Mouse (Mus musculus) kidney, embryonic 16.5 days (tissue): Measurements from ENCODE around the gene Cnot6l. TPM values are rescaled to one million over a fixed set of nuclear protein-coding genes. Genes with fewer than 3 reads are reported as not detected.

Experiments
- ATAC-seq: fragments of 200-750 bp; cut with Nextera tagmentation; 2 replicates; pipeline ENCODE4 v1.8.0; 2017; ENCODE audit warnings: moderate TSS enrichment; ENCODE audit not compliant: low FRiP score, low TSS enrichment
- H3K27ac ChIP-seq: fragments of 300-500 bp; sonication (generic); 2 replicates; pipeline ENCODE4 v1.5.1; 2014; ENCODE audit warnings: low read length
- H3K27me3 ChIP-seq: fragments of 300-500 bp; sonication (generic); 2 replicates; pipeline ENCODE4 v1.6.1; 2014; ENCODE audit warnings: low read length, control low read depth, mixed read lengths; ENCODE audit not compliant: insufficient read depth
- H3K36me3 ChIP-seq: fragments of 300-500 bp; sonication (generic); 2 replicates; pipeline ENCODE4 v1.6.1; 2014; ENCODE audit warnings: low read length, control low read depth, mixed read lengths; ENCODE audit not compliant: insufficient read depth
- H3K4me1 ChIP-seq: fragments of 300-500 bp; sonication (generic); 2 replicates; pipeline ENCODE4 v1.6.1; 2014; ENCODE audit warnings: low read length, control low read depth, mixed read lengths; ENCODE audit not compliant: insufficient read depth
- H3K4me2 ChIP-seq: fragments of 300-500 bp; sonication (generic); replicated peaks from 2 replicates; pipeline ENCODE4 v1.6.1; 2014; ENCODE audit warnings: low read depth, low read length
- H3K4me3 ChIP-seq: fragments of 300-500 bp; sonication (generic); 2 replicates; pipeline ENCODE4 v1.5.1; 2014; ENCODE audit warnings: mild to moderate bottlenecking, low read length
- H3K9ac ChIP-seq: fragments of 300-500 bp; sonication (generic); replicated peaks from 2 replicates; pipeline ENCODE4 v1.6.1; 2014; ENCODE audit warnings: low read length
- H3K9me3 ChIP-seq: fragments of 300-500 bp; sonication (generic); 2 replicates; pipeline ENCODE4 v1.6.1; 2016; ENCODE audit warnings: low read length, control low read depth
- WGBS: fragments of 180-500 bp; shearing (Covaris S2); extraction: QIAGEN DNeasy Blood & Tissue Kit; methylation state at CpG from one replicate; pipeline ENCODE4 v1.1.7; 2014; 5-methylcytosine and 5-hydroxymethylcytosine counted together
- polyA plus RNA-seq: library from polyadenylated mRNA; unstranded; fragments of >200 nt; fragmentation: Nextera tagmentation; extraction: Ambion mirVana; gene quantifications from 2 replicates; pipeline ENCODE4 v1.2.1, GENCODE M21; 2015

Cnot6l gene
- polyA plus RNA-seq, 1 experiment from 2014 or later, result 23.9 TPM

- no peak for ATAC-seq
- no peak overlapping the region for H3K27ac ChIP-seq
- WGBS, result 26% methylated on average over 1 of the region's 1 CpGs
- no peaks in the 10 kb centered on the region for H3K36me3 ChIP-seq
- H3K9ac ChIP-seq, result no peak overlapping the region
- no peaks in the 10 kb centered on the region for H3K27me3 ChIP-seq
- H3K9me3 ChIP-seq, result peaks cover 3% of the 10 kb centered on the region; the same call in 1 of the 2 replicates
- H3K4me1 ChIP-seq, result peaks cover 8% of the 10 kb centered on the region; the same call in 1 of the 2 replicates
- H3K4me3 ChIP-seq, result no peak overlapping the region
- no peak overlapping the region for H3K4me2 ChIP-seq
These were observed 129.9 kb downstream of the Cnot6l start for GRCm38 (mm10) chr5:96034101-96034500.

GRCm38 (mm10) chr5:96029821-96030220 is 134.2 kb downstream of the Cnot6l start:
- H3K4me1 ChIP-seq, result no peaks in the 10 kb centered on the region
- H3K4me3 ChIP-seq, result no peak overlapping the region
- H3K9me3 ChIP-seq, result peaks cover 3% of the 10 kb centered on the region; the same call in 1 of the 2 replicates
- ATAC-seq, result no peak
- no peak overlapping the region for H3K9ac ChIP-seq
- WGBS, result 94% methylated on average over 2 of the region's 2 CpGs
- no peaks in the 10 kb centered on the region for H3K27me3 ChIP-seq
- H3K4me2 ChIP-seq, result no peak overlapping the region
- no peaks in the 10 kb centered on the region for H3K36me3 ChIP-seq
- no peak overlapping the region for H3K27ac ChIP-seq

Other genes with a start within 250 kb of the Cnot6l start
- 6.5 and 6.6 TPM in 2 replicates for gene Cxcl13, start 207.2 kb downstream of the Cnot6l start, polyA plus RNA-seq
- 24.7 and 26.8 TPM in 2 replicates for gene Mrpl1, start 45.3 kb upstream of the Cnot6l start, polyA plus RNA-seq
- 30.3 and 42.2 TPM in 2 replicates for gene Fras1, start 209.8 kb upstream of the Cnot6l start, polyA plus RNA-seq